21 mouse cellular contexts compared by ENCODE assay signal in the genomic region with DNA sequence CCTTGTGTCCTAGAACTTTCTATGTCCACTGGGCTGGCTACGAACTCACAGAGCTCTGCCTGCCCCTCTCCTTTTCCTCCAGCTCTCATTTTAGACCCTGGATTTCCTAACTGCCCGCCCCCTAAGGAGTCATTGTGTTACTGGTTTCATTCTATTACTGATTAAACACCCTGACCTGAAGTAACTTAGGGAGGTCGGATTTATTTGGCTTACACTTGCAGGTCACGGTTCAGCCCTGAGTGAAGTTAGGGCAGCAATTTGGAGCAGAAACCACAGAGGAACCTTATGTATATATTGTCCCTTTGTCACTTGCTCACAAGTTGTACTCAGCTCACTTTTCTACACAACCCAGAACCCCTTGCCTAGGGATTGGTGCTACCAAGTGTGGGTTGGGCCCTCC.
"Had no signal": no experiment of that assay in that cellular context is flagged by ENCODE, and none has a peak within 500 bp of the region (broad histone marks: within the 10 kb centered on the region; RNA-seq: fewer than 3 reads in every experiment).

No protein-coding gene starts in this region.

- DNase-seq: layer of hippocampus, adult 9-11 months; liver, embryonic 13.5 days; lung, adult 18-20 months; lung, postnatal 10 days; lung, postnatal 36 days; retina, postnatal 1 day; right cerebral cortex, postnatal 25 days; spleen, adult 18-20 months; thymus, postnatal 25 days had no signal

- H3K9ac ChIP-seq: limb, embryonic 13.5 days; liver, embryonic 13.5 days; lung, embryonic 15.5 days; midbrain, embryonic 13.5 days; neural tube, embryonic 13.5 days; stomach, embryonic 15.5 days had no signal

- H3K27ac ChIP-seq: layer of hippocampus, adult 2 months; limb, embryonic 10.5 days; limb, embryonic 13.5 days; liver, embryonic 13.5 days; lung, embryonic 15.5 days; midbrain, embryonic 10.5 days; midbrain, embryonic 13.5 days; neural tube, embryonic 13.5 days; stomach, embryonic 15.5 days had no signal

- H3K27me3 ChIP-seq: limb, embryonic 13.5 days; liver, embryonic 13.5 days; lung, embryonic 15.5 days; stomach, embryonic 15.5 days had no signal

- ATAC-seq: intestine, postnatal 0 days; midbrain, embryonic 13.5 days; midbrain, embryonic 16.5 days had no signal

- H3K4me2 ChIP-seq: limb, embryonic 13.5 days; liver, embryonic 13.5 days; lung, embryonic 15.5 days; midbrain, embryonic 13.5 days; neural tube, embryonic 13.5 days; stomach, embryonic 15.5 days had no signal

- H3K4me3 ChIP-seq: layer of hippocampus, adult 2 months; limb, embryonic 10.5 days; limb, embryonic 13.5 days; liver, embryonic 13.5 days; lung, embryonic 15.5 days; megakaryocyte, embryonic 14.5 days; midbrain, embryonic 10.5 days; midbrain, embryonic 13.5 days; myocyte; neural tube, embryonic 13.5 days; stomach, embryonic 15.5 days had no signal

- H3K4me1 ChIP-seq: limb, embryonic 10.5 days; liver, embryonic 13.5 days; megakaryocyte, embryonic 14.5 days; neural tube, embryonic 13.5 days; stomach, embryonic 15.5 days had no signal

- H3K9me3 ChIP-seq: limb, embryonic 10.5 days; limb, embryonic 13.5 days; liver, embryonic 13.5 days; lung, embryonic 15.5 days; midbrain, embryonic 13.5 days; stomach, embryonic 15.5 days had no signal

- H3K36me3 ChIP-seq: limb, embryonic 10.5 days; limb, embryonic 13.5 days; liver, embryonic 13.5 days; lung, embryonic 15.5 days; midbrain, embryonic 10.5 days; midbrain, embryonic 13.5 days; neural tube, embryonic 13.5 days; stomach, embryonic 15.5 days had no signal
